Comparison of ENCODE assay signal across 8 mouse cellular contexts in genomic region chr2:23039082-23040000, GRCm38 (mm10). TPM values are rescaled to one million over a fixed set of nuclear protein-coding genes. Genes with fewer than 3 reads are reported as not detected.
DNase-seq lines count a peak whose midpoint lies in the region; ATAC-seq and TF ChIP-seq lines count a peak whose summit lies in the region.

No protein-coding gene starts in this region.

- no peaks in the 10 kb centered on the region for H3K36me3 ChIP-seq in forebrain, embryonic 14.5 days (ENCODE audit: control insufficient read depth, insufficient read depth, low read length)
- no peaks in the 10 kb centered on the region for H3K36me3 ChIP-seq in hindbrain, embryonic 10.5 days
- no peaks in the 10 kb centered on the region for H3K36me3 ChIP-seq in liver, embryonic 15.5 days (replicated peaks)
- no peaks in the 10 kb centered on the region for H3K36me3 ChIP-seq in myocyte (ENCODE audit: control insufficient read depth, insufficient read depth)

- peak overlapping the region; percentile 96 for H3K9ac ChIP-seq in forebrain, embryonic 14.5 days (ENCODE audit: low read length)
- peak overlapping the region; percentile 89 for H3K9ac ChIP-seq in liver, embryonic 15.5 days

- H3K4me2 ChIP-seq in forebrain, embryonic 14.5 days (ENCODE audit: low read length) = peak overlapping the region; percentile 82
- H3K4me2 ChIP-seq in liver, embryonic 15.5 days = peak overlapping the region; percentile 75
- H3K4me2 ChIP-seq in myocyte (ENCODE audit: low read depth) = peak overlapping the region; percentile 82

- H3K27ac ChIP-seq in forebrain, embryonic 14.5 days (ENCODE audit: low read depth, low read length) = peak overlapping the region; percentile 97
- H3K27ac ChIP-seq in hindbrain, embryonic 10.5 days = peak overlapping the region; percentile 96
- H3K27ac ChIP-seq in liver, embryonic 15.5 days (replicated peaks) = peak overlapping the region; percentile 98

- no peaks in the 10 kb centered on the region for H3K9me3 ChIP-seq in forebrain, embryonic 14.5 days (replicated peaks; ENCODE audit: control insufficient read depth, low read length)
- no peaks in the 10 kb centered on the region for H3K9me3 ChIP-seq in hindbrain, embryonic 10.5 days
- H3K9me3 ChIP-seq in liver, embryonic 15.5 days (replicated peaks) = no peaks in the 10 kb centered on the region

- H3K27me3 ChIP-seq in forebrain, embryonic 14.5 days (replicated peaks; ENCODE audit: control insufficient read depth, insufficient read depth, low read length) = no peaks in the 10 kb centered on the region
- no peaks in the 10 kb centered on the region for H3K27me3 ChIP-seq in hindbrain, embryonic 10.5 days (ENCODE audit: insufficient read depth, poor library complexity, severe bottlenecking)
- H3K27me3 ChIP-seq in liver, embryonic 15.5 days = no peaks in the 10 kb centered on the region
- no peaks in the 10 kb centered on the region for H3K27me3 ChIP-seq in myocyte (ENCODE audit: control insufficient read depth, insufficient read depth, insufficient read length)

- TF ChIP-seq POLR2A in myocyte (IDR thresholded peaks at IDR 0.05; ENCODE audit: insufficient read length, low read depth) = peak; percentile 47

- peaks cover 5% of the 10 kb centered on the region for H3K4me1 ChIP-seq in forebrain, embryonic 14.5 days (ENCODE audit: control insufficient read depth, insufficient read depth, low read length)
- H3K4me1 ChIP-seq in hindbrain, embryonic 10.5 days (replicated peaks) = peaks cover 20% of the 10 kb centered on the region
- H3K4me1 ChIP-seq in liver, embryonic 15.5 days (replicated peaks) = peaks cover 39% of the 10 kb centered on the region

- peak overlapping the region; percentile 80 for H3ac ChIP-seq in myocyte (ENCODE audit: control insufficient read depth, insufficient read length)

- under 1% methylated on average over 48 of the region's 59 CpGs for WGBS in forebrain, embryonic 14.5 days
- WGBS in hindbrain, embryonic 10.5 days = under 1% methylated on average over 59 of the region's 59 CpGs
- WGBS in liver, embryonic 15.5 days (ENCODE audit: insufficient replicate concordance) = under 1% methylated on average over 59 of the region's 59 CpGs

- peaks cover 50% of the 10 kb centered on the region for H3K79me2 ChIP-seq in myocyte (ENCODE audit: control insufficient read depth, insufficient read depth)

- DNase-seq in left cerebral cortex, adult 18-20 months (ENCODE audit: low spot score in 2 of 2) = peak; percentile 18 to 26
- no peak for DNase-seq in left cerebral cortex, adult 11 months (ENCODE audit: low spot score)
- DNase-seq in adrenal gland, postnatal 25 days = peak; percentile 55
- DNase-seq in forebrain, embryonic 14.5 days (ENCODE audit: low spot score) = peak; percentile 42
- no peak for DNase-seq in hindbrain, embryonic 10.5 days (ENCODE audit: low spot score)
- no peak for DNase-seq in thymus, postnatal 4 days

- peak; percentile 85 for ATAC-seq in forebrain, embryonic 14.5 days
- ATAC-seq in liver, embryonic 15.5 days (ENCODE audit: insufficient read depth) = peak; percentile 83

- H3K4me3 ChIP-seq in forebrain, embryonic 14.5 days (ENCODE audit: low read depth, low read length) = peak overlapping the region; percentile 98
- H3K4me3 ChIP-seq in hindbrain, embryonic 10.5 days = peak overlapping the region; percentile 97
- peak overlapping the region; percentile 81 for H3K4me3 ChIP-seq in liver, embryonic 15.5 days (replicated peaks)
- peak overlapping the region; percentile 95 for H3K4me3 ChIP-seq in myocyte

TF ChIP-seq in myocyte, 11 proteins besides CTCF, POLR2A, EP300 and RAD21:
- TF ChIP-seq MYOG (IDR thresholded peaks at IDR 0.05; ENCODE audit: control insufficient read depth in 1 of 3, insufficient read depth in 1 of 3, insufficient read length in 2 of 3, low read depth in 2 of 3) (peak; percentile 37 to 65 (median 61)), POLR2AphosphoS2 (IDR thresholded peaks at IDR 0.05; ENCODE audit: insufficient read length, low read depth) (no peak), MYOD1 (IDR thresholded peaks at IDR 0.05; ENCODE audit: control insufficient read depth in 1 of 3, insufficient read length in 2 of 3, low read depth in 2 of 3) (peak; percentile 15 to 75 (median 46))

RNA-seq across cellular contexts. Expression of gene Abi1, which starts 0.7 kb away (rescaled TPM):
- 100 to 1,000 TPM; 142 to 146 TPM for total RNA-seq in left cerebral cortex, adult 18-20 months (2021)
- 74.8 and 75.6 TPM in 2 replicates for total RNA-seq in adrenal gland, postnatal 25 days (2021)
- 67.7 and 73.5 TPM in 2 replicates for polyA plus RNA-seq in forebrain, embryonic 14.5 days (2014; fragmentation: Nextera tagmentation; extraction: Ambion mirVana)
- 33.6 and 36.8 TPM in 2 replicates for polyA plus RNA-seq in hindbrain, embryonic 10.5 days (2016; fragmentation: Nextera tagmentation; extraction: Ambion mirVana)
- polyA plus RNA-seq in liver, embryonic 15.5 days (2015; fragmentation: Nextera tagmentation; extraction: Ambion mirVana) = 19.0 and 19.8 TPM in 2 replicates
- polyA plus RNA-seq in myocyte (2012; fragmentation: generic; extraction: Trizol) = 28.0 TPM

RNA-seq across cellular contexts. Expression of gene Acbd5, which starts 28.6 kb away (rescaled TPM):
- total RNA-seq in left cerebral cortex, adult 18-20 months (2021) = 10 to 100 TPM; 74.9 to 80.3 TPM
- 80.9 and 102 TPM in 2 replicates for total RNA-seq in adrenal gland, postnatal 25 days (2021)
- polyA plus RNA-seq in forebrain, embryonic 14.5 days (2014; fragmentation: Nextera tagmentation; extraction: Ambion mirVana) = 39.8 and 49.8 TPM in 2 replicates
- 36.5 and 38.8 TPM in 2 replicates for polyA plus RNA-seq in hindbrain, embryonic 10.5 days (2016; fragmentation: Nextera tagmentation; extraction: Ambion mirVana)
- 16.3 and 16.5 TPM in 2 replicates for polyA plus RNA-seq in liver, embryonic 15.5 days (2015; fragmentation: Nextera tagmentation; extraction: Ambion mirVana)
- 5.0 TPM for polyA plus RNA-seq in myocyte (2012; fragmentation: generic; extraction: Trizol)

Comparison
In these comparisons a context has a peak if more than half of its experiments do, and no peak if none do; other contexts are left out.
1. DNase-seq: peak in left cerebral cortex, adult 18-20 months (2 of 2), adrenal gland, postnatal 25 days (single experiment) and forebrain, embryonic 14.5 days (single experiment); none in left cerebral cortex, adult 11 months (single experiment), hindbrain, embryonic 10.5 days (single experiment) and thymus, postnatal 4 days (single experiment).
2. Peak in every context shown above with its lines, with median percentiles within 50 percentile points of each other: H3K27ac ChIP-seq, H3K4me2 ChIP-seq and H3K4me3 ChIP-seq.